Mouse (Mus musculus) CH12F3 (cell line): Measurements from ENCODE around the gene Slc15a2.

Source experiments
- in situ Hi-C: fragments of 300-500 bp; cut with MboI; formaldehyde crosslinking; loops from 2 replicates; pipeline ENCODE4 v1.14.3; 2020; ENCODE audit warnings: low sequenced_read_pairs

Gene Slc15a2

DNA sequence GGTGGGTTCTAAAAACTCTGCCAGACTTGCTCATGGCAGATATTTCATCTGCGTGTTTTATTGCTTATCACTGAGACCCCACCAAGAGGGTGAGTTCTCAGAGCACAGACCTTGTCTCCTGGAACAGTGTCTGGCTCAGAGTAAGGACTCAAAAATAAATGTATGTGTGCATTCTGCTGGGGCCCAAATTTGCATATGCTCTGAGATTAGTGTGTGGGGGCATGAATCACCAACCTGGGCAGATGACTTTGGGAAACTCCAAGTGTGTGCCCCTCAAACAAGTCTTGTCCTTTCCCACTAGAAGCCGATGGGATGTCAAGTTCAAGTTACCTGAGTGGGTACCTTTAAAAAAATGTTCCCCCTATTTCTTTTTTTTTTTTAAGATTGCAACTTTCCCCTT, 84.3 kb downstream of the Slc15a2 start:
- in situ Hi-C loops, result no loop called here
